Mouse (Mus musculus) ovary, adult 18-20 months (tissue): ENCODE data around the gene Fam118a.
"Not testable (repeated sequence)": the region's sequence is repeated elsewhere in the genome, so short reads cannot be mapped to it uniquely, and the experiment has no call there.

Experiments
- DNase-seq: peaks from one replicate; pipeline ENCODE4 v3.0.0; 2022; ENCODE audit warnings: low spot score, mixed read lengths

The Fam118a gene

DNA sequence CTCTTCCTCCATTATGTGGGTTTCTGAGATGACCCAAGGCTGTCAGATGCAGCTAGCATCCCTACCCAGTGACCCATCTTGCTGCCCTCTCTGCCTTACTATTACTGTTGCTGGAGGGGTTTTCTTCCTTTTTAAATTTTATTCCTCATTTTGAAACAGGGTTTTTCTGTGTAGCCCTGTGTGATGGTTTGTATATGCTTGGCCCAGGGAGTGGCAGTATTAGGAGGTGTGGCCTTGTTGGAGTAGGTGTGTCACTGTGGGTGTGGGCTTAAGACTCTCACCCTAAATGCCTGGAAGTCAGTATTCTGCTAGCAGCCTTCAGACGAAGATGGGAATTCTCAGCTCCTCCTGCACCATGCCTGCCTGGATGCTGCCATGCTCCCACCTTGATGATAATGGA is at the start of gene Fam118a:
TSS of gene Fam118a (plus strand) at position 301 of the 400 bp plus-strand sequence.
- DNase-seq = not testable (repeated sequence)

DNA sequence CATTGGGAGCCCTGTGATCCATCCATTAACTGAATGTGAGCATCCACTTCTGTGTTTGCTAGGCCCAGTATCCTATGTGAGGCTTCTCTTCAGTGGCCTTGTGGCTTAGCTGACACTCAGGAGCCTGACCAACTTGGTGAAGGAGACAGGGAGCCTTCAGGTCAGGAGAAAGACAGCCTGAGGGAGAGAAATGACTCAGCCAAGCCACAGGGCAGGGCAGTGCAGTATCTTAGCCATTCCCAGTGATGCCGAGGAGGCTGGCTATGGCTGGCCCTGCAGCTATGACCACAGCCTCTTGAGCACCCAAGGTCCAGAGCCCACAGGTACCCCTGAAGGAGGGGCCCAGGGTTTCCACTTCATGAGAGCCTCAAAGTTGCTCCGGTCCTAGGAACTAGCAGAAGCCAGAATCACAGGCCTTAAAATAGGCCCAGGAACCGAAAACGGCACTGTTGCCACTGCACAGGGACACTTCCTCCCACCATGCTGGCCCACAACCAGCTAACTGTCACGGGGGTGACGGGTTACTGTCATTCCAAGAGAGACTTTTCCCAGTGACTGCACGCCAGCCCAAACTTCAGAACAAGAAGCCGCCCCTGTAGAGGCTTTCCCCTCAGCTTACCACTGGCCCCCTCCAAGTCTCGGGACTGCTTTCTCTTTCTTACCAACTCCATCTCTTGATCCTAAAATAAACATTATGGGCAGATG is 47.0 kb upstream of the Fam118a start:
- DNase-seq = no peak

DNA sequence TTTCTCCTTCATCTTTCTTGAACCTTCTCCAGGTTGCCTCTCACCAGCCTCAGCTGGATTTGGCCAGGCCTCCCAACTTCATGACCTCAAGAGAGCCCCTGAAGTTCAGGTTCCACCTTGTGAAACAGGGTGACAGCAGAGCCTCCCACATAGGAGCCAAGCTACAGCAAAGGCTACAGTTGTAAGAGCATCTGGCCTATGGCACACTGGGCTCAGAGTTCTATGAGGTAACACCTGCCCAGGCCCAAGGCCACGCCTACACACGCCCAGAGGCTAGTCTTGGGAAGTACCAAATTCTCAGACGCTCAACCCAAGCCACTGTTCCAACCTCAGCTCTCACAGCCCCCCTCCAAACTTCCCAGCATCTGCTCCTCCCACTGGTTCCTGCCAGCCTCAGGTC is 45.9 kb upstream of the Fam118a start:
- no peak for DNase-seq

DNA sequence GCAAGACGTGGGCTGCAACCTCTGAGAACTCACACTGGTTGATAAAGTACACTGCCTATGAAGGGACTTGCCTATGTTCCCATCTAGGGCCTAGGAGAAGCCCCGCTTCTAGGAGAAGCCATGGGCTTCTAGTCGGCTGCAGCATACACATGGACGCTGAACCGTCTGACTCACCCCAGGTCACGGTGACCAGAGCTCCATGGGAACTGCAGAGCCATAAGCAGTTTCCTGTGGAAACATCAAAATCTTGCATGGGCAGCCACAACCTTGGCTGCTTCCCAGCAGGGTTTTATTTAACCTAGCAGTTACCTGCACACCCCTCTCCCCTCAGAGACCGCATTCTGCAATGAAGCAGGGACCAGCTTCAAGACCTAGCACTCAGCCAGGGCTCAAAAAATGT is 45.0 kb upstream of the Fam118a start:
- peak; percentile 51 for DNase-seq

DNA sequence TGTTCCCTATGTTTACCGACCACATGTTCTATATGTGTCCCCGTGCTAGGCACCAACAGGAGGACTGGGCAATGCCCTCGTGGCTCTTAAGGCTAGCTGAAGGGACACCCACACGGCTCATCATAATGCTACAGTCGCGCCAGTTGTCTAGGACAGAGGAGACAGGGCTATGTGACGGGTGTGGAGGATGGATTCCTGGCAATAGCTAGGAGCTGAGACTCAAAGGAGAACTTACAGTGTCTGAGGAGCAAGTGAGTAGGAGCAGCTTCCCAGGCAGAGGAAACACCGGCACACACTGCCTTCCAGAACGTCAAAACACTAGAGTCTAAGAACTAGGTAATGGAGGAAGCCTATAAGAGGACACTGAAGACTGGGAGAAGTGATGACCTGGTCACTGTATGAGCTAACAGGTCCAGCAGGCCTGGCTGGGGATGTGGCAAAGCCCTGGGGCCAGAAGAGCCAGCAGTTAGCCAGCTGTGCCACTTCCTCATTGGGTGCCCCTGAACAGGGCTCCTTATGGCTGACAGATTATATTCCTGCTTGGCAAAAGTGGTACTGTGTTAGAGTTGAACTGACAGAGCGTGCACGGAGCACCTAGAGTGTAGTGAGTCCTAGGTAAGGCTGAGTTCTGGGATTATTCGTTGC is 43.1 kb upstream of the Fam118a start:
- DNase-seq = no peak

DNA sequence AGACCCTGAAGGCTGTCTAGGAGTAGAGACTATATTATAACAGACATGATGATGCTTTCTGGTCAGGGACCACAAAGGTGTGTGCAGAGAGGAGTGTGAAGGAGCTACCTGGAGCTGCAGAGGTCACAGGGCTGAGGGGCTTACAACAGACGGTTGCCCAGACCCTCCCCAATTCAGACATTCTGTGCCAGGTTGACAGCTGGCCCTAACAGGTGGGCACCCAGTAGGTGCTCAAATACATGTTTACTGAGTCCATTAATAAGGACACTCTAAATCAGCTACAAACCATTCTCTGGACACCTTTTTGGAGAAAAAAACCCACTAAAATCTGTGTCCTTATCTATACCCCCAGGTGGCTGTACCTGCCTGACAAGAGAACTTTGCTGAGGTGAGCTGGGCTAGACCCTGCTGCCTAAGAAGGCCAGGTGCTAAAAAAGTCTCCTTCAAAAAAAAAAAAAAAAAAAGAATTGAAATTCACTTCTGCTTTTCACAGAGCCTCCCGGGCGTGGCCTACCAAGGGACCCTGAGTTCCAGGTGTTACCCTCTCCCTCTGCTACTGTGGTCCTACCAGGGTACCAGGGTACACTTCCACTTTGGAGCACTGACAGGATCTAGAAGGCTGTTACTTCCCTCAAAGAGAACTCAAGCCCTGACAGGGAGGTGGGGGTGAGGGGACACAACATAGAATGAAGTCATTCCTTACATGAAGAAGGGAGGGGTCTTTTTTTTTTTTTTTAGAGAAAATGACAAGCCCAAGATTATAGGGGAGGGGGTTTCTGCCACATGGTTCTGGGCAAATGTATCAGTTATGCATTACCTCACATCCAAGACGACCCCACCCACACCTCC is 42.4 kb upstream of the Fam118a start:
- DNase-seq = no peak

DNA sequence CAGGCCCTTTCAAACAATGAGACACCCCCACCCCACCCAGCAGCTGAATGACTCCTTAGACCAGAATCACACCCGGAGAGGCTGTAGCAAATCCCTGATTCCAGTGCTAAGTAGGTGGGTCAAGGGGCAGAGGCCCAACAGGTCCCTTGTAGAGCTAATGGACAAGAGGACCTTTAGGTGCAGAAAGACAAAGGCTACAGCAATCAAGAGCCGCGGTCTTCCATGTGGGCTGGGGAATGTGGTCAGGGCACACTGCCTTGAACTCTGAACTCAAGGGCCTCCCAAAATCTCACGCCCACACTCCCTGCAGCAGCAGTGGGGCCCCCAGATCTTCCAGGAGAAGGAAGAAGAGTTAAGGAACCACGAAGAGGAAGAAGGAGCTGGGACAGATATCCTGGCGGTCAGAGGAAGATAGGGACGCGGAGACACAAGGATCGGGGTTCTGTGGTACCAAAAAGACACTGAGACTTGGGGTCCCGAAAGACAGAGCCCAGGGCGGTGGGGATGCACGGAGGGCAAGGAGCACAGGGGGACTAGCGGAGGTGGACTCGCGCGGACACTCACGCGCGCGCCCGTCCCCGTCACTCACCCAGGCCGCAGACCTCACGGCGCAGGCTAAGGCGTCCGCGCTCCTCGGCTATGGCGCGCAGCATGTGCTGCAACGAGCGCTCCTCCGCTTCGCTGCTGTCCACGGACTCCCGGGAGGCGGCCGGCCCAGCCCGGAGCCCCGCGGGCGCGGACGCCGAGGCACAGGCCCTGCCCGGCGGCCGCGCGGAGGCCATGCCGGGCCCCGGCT is 41.5 kb upstream of the Fam118a start:
- no peak for DNase-seq

DNA sequence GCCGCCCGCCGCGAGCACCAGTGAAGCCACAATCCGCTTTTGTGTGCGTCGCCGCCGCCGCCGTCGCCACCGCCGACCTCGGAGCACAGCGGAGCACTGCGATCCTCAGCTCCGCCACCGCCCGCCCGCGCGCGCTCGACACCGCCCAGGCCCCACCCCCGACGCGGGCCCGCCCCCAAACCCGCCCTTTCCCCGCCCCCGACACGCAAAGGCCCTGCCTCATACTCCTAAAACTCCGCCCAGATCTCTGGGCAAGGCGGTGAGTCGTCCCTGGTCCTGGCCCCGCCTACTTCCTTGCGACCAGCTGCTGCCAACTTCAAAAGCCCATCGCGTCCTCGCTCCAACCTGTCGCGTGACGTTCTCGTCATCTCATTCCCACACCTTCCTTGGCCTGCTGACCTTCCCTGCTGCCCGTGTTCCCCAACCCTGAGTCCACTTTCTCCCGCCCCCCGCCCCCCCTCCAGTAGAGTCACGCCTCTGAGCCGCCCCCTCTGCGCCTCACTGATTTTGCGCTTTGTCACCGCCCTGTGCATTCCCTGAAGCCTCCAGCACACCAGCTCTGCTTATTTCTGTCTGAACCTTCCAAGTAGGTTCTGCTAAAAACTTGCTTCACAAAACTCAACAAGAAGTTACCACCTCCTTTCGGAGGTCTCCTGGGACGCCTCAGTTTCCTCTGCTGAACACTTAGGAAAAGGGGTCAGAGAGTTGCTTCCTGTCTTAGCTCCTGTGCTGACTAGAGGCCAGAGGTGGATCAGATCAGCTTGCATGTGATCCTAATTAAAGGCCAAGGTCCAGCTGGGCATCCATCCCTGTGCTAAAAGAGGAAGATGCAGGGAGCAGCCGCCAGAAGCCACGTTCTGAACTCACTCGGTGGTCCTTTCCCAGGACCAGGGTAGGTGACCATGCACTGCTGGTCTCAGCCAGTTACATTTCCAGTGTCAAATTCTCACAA is 40.6 kb upstream of the Fam118a start, which contains the start of gene 5031439G07Rik:
TSS of gene 5031439G07Rik (minus strand) at position 678 of the 952 bp plus-strand sequence.
- peak; percentile 90 for DNase-seq

DNA sequence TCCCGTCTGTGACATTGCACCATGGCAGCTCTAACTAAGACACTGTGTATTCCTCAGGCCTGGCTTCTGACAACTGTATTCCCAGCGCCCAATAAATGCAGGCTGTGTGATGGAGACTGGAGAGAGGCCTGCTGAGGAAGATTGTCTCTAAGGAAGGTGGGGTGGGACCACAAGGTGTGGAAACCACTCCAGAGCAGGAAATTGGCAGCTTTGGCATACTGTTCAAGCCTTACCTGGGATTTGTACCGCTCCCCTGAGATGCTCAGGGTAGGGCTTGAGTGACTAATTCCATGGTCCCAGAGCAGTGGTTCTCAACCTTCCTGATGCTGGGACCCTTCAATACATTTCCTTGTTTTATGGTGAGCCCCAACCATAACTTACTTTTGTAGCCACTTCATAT is 39.6 kb upstream of the Fam118a start:
- DNase-seq = no peak

DNA sequence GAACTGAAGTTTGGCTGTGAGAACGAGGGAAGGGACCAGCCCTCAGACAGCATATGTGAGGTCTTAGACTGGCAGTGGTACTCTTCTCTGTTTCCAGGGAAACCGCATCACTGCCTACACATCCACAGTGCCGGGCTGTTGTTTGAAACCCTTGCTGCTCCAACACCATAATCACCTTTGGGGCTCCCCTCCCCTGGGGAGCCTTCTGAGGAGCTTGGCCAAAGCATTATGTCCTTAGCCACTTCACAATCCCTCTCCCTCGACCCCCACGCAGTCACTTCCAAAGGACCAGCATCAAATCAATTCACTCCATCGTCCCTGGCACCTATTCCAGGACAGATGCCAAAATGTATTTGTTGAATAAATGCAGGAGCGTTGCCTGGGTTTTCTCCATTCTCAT is 39.0 kb upstream of the Fam118a start:
- DNase-seq = no peak

DNA sequence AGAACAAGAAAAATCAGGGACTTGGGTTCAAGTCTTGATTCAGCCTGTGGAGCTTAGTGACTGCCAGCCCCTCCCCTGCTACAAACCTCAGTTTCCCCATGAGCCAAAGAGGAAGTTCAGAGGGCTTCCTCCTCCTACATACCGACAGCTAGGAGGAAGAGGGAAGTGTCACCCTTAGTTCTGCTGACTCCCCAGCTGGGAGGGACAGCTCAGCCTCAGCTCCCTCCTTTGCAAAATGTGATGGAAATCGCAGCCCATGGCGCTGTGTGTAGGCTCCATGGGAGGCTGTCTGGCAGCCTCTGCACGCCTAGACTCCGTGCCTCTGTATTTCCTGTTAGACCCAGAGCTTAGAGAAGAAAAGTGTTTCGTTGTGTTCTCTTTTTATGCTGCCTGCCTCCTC is 34.2 kb upstream of the Fam118a start:
- DNase-seq = no peak

DNA sequence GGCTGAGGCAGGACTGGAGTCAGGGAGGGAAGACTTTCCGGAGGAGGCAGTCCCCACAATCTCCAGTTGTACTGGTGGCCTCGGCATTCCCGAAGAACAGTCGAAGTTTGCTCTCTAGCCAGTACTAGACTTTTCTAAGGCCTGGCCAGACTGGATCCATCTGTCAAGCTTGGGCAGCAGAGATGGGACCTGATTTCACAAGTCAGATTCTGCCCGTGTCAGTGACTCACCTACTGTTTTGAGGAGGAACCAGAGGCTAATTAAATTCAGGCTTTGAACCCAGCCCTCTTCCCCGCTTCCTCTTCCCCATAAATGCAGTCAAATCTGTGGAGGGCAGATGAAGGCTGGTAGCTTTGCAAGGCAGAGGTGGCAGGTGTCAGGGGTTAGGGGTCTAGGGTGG is 33.7 kb upstream of the Fam118a start:
- DNase-seq = no peak

DNA sequence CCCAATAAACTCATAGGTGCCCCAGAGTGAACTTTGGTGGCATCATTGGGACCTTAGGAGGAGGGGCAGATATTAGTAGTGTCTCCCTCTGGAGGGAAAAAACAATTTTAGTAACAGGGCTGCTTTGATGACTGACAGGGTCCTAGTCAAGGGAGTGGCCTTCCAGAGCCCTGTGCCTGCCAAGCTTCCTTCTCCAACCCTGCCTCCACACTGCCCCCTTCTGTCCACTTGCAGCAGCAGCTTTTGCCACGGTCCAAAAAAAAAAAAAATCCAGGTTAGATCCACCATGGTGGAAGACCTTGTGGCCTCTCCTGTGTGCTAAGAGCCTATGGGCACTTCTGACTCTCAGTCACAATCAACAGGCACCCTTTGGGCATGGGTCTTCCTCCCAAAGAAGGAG is 32.8 kb upstream of the Fam118a start:
- no peak for DNase-seq

DNA sequence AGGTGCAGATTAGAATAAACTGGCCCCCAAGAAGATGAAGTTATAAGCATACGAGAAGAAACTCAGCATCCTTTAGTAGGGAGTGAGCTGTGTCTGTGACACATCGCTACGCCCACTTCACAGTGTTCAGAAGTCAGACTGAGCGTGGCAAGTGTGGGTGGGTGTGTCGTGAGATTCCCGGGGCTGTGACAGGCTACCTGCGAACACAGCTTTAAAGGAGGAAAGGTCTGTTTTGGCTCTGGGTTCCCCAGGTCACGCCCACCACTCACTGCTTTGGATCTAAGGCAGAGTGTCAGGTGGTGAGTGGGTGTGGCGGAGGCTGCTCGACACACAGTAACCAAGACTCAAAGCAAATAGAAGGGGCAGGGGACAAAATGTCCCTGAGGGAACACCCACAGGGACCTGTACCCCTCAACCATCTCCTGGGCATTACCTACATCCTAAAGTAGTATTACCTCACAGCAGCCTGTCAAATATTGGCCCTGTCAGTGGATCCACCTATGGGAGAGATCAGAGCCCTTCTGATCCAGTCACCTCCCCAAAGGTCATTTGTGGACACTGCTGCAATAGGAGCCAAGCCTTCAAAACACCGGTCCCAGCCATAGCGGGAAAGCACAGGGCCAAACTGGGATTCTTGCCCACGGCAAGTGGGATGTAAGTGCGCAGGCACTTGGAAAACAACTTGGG is 30.8 kb upstream of the Fam118a start:
- DNase-seq = no peak

DNA sequence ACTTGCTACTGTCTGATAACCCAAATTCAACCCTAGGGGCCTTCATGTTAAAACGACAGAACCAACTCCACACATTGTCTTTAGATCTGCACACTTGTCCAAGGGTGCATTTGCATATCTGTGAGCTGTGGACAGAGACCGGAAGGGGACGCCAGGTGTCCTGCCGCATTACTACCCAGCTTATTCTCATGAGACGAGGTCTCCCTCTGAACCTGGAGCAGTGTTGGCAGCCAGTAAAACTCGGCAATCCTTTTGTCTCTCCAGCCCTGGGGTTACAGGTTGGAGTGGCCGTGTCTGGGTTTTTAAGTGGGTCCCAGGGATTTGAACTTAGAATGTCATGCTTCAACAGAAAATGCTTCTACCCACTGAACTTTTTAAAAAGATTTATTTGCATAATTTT is 28.8 kb upstream of the Fam118a start:
- DNase-seq = no peak

DNA sequence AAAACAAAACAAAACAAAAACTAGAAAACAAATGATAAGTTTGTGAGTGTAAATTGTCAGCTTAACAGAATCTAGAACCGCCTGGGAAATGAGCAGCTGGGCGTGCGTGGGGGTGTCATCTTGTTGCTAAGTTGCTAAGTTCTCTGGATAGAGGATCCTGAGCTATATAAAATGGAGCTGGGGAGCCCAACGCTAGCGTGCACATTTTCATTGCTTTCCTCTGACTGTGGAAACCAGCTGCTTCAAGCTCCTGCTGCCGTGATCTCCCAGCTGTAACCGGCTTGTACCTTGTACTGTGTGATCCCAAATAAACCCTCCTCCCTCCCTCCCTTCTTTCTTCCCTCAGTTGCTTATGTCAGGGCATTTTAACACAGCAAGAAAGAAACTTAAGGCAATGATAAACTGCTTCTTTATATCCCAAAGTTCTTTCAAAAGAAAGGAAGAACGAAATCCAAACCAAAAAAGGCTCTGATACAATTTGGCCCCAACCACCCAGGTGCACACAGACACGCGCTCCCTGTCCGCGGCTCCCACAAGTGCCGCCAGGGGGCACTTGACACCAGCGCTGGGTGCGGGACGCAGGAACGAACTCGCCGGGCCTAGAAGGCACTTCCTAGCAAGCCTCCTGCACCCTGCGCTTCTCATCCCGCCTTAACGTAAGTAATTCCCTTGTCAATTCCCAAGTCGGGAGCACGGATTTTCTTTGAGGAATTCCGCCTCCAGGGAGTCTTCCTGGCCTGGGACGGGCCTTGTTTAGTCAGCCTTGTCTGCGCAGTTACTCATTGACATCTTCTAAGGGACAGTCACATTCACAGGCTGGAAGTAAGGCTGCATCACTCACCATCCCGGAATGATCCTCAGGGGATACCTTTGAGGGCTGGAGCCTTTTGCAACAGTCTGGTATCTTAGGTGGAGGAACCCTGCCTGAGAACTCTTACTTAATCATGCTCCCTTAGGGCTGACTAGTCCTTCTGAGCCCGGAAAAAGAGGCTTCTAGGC is 27.5 kb upstream of the Fam118a start:
- DNase-seq = peak; percentile 54

DNA sequence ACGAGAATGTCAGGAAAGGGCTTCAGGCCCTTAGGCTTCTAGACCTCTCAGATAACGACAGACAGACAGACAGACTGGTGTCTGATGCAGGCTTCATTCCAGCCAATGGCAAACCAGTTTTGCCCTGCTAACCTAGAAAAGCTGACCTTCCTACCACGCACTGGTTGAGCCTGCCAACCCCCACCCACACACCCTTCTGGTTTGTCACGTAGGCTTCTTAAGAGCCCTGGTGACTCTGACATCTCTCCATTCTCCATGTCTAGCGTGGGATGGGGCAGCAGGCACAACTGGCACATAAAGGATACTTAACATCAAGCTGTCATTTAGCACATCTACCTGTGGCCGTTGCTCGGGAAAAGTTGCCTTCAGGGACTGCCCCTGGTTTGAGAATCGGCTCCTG is 19.1 kb upstream of the Fam118a start:
- DNase-seq = no peak

DNA sequence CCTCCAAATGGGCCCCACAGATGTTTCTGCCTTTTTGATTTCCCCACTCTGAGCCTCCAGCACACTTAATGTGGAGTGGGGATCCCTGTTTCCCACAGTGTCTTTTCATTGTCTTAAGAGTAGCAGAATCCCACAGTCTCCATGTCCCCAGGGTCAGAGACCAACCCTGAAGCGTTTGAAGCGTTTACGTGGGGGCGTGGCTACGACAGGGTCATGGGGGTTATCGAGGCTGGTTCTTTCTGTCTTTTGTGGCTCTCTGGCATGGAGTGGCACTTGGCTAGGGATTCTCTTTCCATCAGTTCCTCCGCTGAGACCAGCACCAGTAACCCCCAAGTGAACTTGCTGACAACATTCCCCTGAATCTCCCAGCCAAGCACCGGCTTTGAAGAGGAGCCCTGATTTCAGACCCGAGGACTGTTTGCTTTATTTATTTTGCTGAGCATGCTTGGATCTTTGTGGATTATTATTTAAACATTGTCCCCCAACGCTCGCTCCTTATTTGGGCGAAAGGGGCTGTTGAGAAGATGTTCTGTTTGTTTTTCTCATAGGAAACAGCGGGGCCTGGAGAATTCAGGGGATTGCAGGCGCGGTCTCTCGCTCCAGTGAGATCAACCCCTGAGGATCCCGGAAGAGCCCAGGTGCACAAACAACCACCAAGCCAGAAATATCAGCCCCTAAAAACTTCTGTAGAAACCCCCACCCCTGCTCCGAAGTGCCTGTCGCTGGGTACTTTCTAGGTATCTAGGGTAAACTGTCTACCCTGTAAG is 16.7 kb upstream of the Fam118a start:
- no peak for DNase-seq
